Mouse (Mus musculus) liver, postnatal 0 days (tissue): Measurements from ENCODE around the gene Edc4.

Experiments used
- CTCF ChIP-seq: sonication (generic); IDR thresholded peaks from 2 replicates; pipeline ENCODE4 v1.5.1; 2016; ENCODE audit warnings: antibody characterized with exemption, low read depth
- EP300 ChIP-seq: IDR thresholded peaks from 2 replicates; pipeline ENCODE4 v1.6.1; 2016; ENCODE audit warnings: antibody characterized with exemption, low read depth, mild to moderate bottlenecking

- peak; percentile 93 for TF ChIP-seq CTCF
- TF ChIP-seq EP300, result peak; percentile 52; the same call in 1 of the 2 replicates
Observed at GRCm38 (mm10) chr8:105854715-105855216, 25.9 kb upstream of the Edc4 start, which contains the start of gene Thap11.
